8 mouse cellular contexts compared by ENCODE assay signal in the genomic region with DNA sequence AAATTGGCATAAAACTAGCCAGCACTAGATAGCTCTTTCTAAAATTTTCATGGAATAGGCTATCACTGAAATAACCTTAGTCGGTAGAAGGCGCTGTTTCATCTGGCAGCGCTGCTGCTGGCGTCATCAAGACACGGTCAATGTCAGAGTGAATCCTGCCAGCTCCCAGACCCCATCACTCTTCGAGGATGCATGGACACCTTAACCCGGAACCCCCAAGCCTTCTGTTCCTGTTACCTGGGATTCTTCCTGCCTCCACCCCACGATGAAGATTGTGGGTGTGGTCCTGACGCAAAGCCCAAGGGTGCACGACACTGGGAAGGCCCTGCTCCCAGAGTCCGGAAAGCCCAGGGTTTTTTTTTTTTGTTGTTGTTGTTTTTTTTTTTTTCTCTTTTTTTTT. TPM values are rescaled to one million over a fixed set of nuclear protein-coding genes. Genes with fewer than 3 reads are reported as not detected.
DNase-seq lines count a peak whose midpoint lies in the region; ATAC-seq and TF ChIP-seq lines count a peak whose summit lies in the region.

No protein-coding gene starts in this region.

- POLR2A ChIA-PET in Patski (lab: Charles Lee): interaction anchor here (0.7 kb wide), 1 partner anchor 44 kb away, joined by 3 read pairs; no protein-coding TSS in a partner anchor

- peak overlapping the region; percentile 74 for H3K4me2 ChIP-seq in hindbrain, embryonic 12.5 days (replicated peaks)

- H3K27ac ChIP-seq in hindbrain, embryonic 12.5 days: peak overlapping the region; percentile 46; the same call in 1 of the 2 replicates

- no peaks in the 10 kb centered on the region for H3K36me3 ChIP-seq in hindbrain, embryonic 12.5 days

- peak; percentile 32 for ATAC-seq in Patski
- peak; percentile 46 for ATAC-seq in hindbrain, embryonic 12.5 days (ENCODE audit: low FRiP score)

- peak; percentile 46 for DNase-seq in Patski (ENCODE audit: low read depth, low spot score)
- DNase-seq in cerebellum, adult 9-11 months: peak; percentile 90
- peak; percentile 74 to 91 for DNase-seq in frontal cortex, adult 2 months (ENCODE audit: extremely low spot score in 1 of 2, low spot score in 1 of 2)
- peak; percentile 44 to 63 for DNase-seq in layer of hippocampus, postnatal 25 days (ENCODE audit: extremely low spot score in 1 of 2, low spot score in 1 of 2)
- peak; percentile 77 for DNase-seq in lung, postnatal 14 days
- DNase-seq in retina, embryonic 14.5 days (ENCODE audit: low spot score): peak; percentile 85
- peak; percentile 60 to 66 for DNase-seq in thymus, postnatal 36 days

- H3K27me3 ChIP-seq in Patski: no peaks in the 10 kb centered on the region
- peaks cover 22% of the 10 kb centered on the region for H3K27me3 ChIP-seq in hindbrain, embryonic 12.5 days

- CTCF ChIA-PET in Patski (lab: Charles Lee): interaction anchor here (0.6 to 3.6 kb wide), 9 partner anchors 11 to 67 kb away, joined by 3 to 21 read pairs (median 3); partner anchors contain the start of gene Cbr3

- peak; percentile 89 for TF ChIP-seq CTCF in Patski (IDR thresholded peaks at IDR 0.05)

- H3K4me1 ChIP-seq in hindbrain, embryonic 12.5 days: peaks cover 13% of the 10 kb centered on the region

- in situ Hi-C loops in Patski (cut with MboI; ENCODE audit: low pct_unique_long_range_greater_than_20kb): no loop called here

- no peaks in the 10 kb centered on the region for H3K9me3 ChIP-seq in hindbrain, embryonic 12.5 days (replicated peaks)

- under 1% methylated on average over 11 of the region's 11 CpGs for WGBS in hindbrain, embryonic 12.5 days

- H3K9ac ChIP-seq in hindbrain, embryonic 12.5 days: no peak overlapping the region

- H3K4me3 ChIP-seq in hindbrain, embryonic 12.5 days: peak overlapping the region; percentile 49

RNA-seq across cellular contexts. Expression of gene Dop1b, which starts 0.8 kb away (rescaled TPM):
- 12.6 TPM for polyA plus RNA-seq in Patski (2021)
- polyA plus RNA-seq in frontal cortex, adult 2 months (2012; rRNA removed): 62.8 and 70.8 TPM in 2 replicates
- 22.4 and 25.2 TPM in 2 replicates for polyA plus RNA-seq in hindbrain, embryonic 12.5 days (2016; fragmentation: Nextera tagmentation; extraction: Ambion mirVana)
- total RNA-seq in layer of hippocampus, postnatal 25 days (2021): 100 to 1,000 TPM; 101 to 104 TPM

RNA-seq across cellular contexts. Expression of gene Cbr3, which starts 27.9 kb away (rescaled TPM):
- 16.6 TPM for polyA plus RNA-seq in Patski (2021)
- polyA plus RNA-seq in frontal cortex, adult 2 months (2012; rRNA removed): 17.9 and 19.1 TPM in 2 replicates
- polyA plus RNA-seq in hindbrain, embryonic 12.5 days (2016; fragmentation: Nextera tagmentation; extraction: Ambion mirVana): 0.30 and 0.53 TPM in 2 replicates
- total RNA-seq in layer of hippocampus, postnatal 25 days (2021): 10 to 100 TPM; 18.1 to 19.7 TPM

Comparison
In these comparisons a context has a peak if more than half of its experiments do, and no peak if none do; other contexts are left out.
1. Peak in every context shown above with its lines: DNase-seq, ATAC-seq, H3K4me3 ChIP-seq and H3K27ac ChIP-seq.
2. RNA of gene Cbr3, which starts 27.9 kb away (polyA plus RNA-seq): 17.9 to 19.1 TPM in frontal cortex, adult 2 months and 16.6 TPM in Patski (single experiment); 0.30 to 0.53 TPM in hindbrain, embryonic 12.5 days; every median in the first group is over 10 times any median in the second.